Mouse (Mus musculus): Measurements from ENCODE around the gene Gm3448. TPM values are rescaled to one million over a fixed set of nuclear protein-coding genes. Genes with fewer than 3 reads are reported as not detected.
"Not testable (repeated sequence)": the region's sequence is repeated elsewhere in the genome, so short reads cannot be mapped to it uniquely, and the experiment has no call there.

Gm3448 gene
- polyA plus RNA-seq (2012; rRNA removed) (1.4 and 1.7 TPM in 2 replicates), polyA plus RNA-seq (2014; fragmentation: Nextera tagmentation; extraction: Ambion mirVana) (3.6 and 4.0 TPM in 2 replicates)

DNA sequence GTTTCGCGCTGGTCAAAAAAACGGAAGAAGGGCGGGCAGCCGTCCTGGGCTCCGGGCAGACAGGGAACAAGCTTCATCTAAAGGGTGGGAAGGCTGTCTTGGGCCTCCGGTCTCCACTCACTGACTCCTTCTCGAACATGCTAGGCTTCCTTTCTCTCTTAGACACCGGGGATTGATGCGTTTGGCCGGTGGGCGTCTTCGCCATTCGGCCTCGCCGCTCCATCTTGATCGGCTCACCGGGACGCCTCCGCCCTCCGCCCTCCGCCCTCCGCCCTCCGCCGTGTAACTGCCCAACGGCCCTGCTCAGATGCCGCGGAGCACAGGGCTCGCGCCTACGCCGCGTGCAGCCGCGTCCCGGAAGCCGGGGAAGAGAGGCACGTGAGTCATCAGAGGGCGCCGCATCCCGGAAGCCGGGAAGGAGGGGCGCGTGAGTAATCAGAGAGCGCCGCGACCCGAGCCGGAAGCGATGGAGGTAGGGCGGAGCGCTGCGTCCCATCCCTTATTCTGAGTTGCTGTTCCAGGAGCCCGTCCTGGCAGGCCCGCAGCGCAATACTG is at the start of gene Gm3448, which contains the start of the genes Ermard and Tcte3:
Gene Gm3448, minus strand, starts transcription at position 363 of the 555 bp plus-strand sequence.
Gene Ermard, plus strand, starts transcription at position 34 of the 555 bp plus-strand sequence.
Gene Tcte3, minus strand, starts transcription at position 314 of the 555 bp plus-strand sequence.
- H3K9ac ChIP-seq (replicated peaks); H3K4me1 ChIP-seq (replicated peaks; ENCODE audit: control insufficient read depth in 2 of 2, insufficient read depth in 2 of 2, low read length in 1 of 2); H3K4me2 ChIP-seq (ENCODE audit: low read depth); H3K9me3 ChIP-seq (ENCODE audit: control insufficient read depth, low read length); H3K27me3 ChIP-seq (ENCODE audit: control insufficient read depth, insufficient read depth, low read length); H3K4me3 ChIP-seq (ENCODE audit: insufficient read depth in 1 of 2, low read depth in 2 of 2, low read length in 2 of 2); DNase-seq (ENCODE audit: low read depth in 3 of 3, low spot score in 3 of 3); H3K36me3 ChIP-seq (replicated peaks; ENCODE audit: control insufficient read depth, insufficient read depth, low read depth); H3K27ac ChIP-seq: not testable (repeated sequence)
- WGBS (ENCODE audit: insufficient replicate concordance): 0% methylated on average over 7 of the region's 56 CpGs
- peak; percentile 96 for ATAC-seq (ENCODE audit: insufficient read depth)

DNA sequence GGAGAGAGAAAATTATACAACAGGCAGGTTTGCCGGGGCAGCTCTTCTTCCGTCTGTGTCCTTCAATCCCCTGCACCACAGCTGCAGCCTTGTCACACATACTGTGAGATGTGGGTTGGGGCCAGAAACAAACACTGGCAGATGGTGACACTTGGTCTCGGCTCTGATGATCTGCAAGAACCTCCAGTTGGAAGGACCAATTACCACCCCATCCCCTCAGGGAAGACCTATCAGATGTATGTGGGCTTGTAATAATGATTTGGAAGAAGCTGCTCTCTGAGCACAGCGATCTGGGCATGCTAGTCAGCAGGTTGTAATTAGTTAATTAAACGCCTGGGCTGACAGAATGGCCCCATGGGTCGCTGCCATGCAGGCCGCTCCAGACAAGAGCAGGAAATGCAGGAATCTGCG is 47.3 kb upstream of the Gm3448 start:
- no peaks in the 10 kb centered on the region for H3K36me3 ChIP-seq (replicated peaks; ENCODE audit: control insufficient read depth, insufficient read depth, low read depth)
- H3K4me3 ChIP-seq (ENCODE audit: insufficient read depth in 1 of 2, low read depth in 2 of 2, low read length in 2 of 2): no peak overlapping the region
- no peaks in the 10 kb centered on the region for H3K9me3 ChIP-seq (ENCODE audit: control insufficient read depth, low read length)
- peaks cover 19 to 30% of the 10 kb centered on the region in 2 experiments for H3K4me1 ChIP-seq (replicated peaks; ENCODE audit: control insufficient read depth in 2 of 2, insufficient read depth in 2 of 2, low read length in 1 of 2)
- H3K27me3 ChIP-seq (ENCODE audit: control insufficient read depth, insufficient read depth, low read length): no peaks in the 10 kb centered on the region
- H3K9ac ChIP-seq (replicated peaks): no peak overlapping the region
- TF ChIP-seq CTCF (IDR thresholded peaks at IDR 0.05; ENCODE audit: low read depth): no peak
- no peak for TF ChIP-seq EP300 (IDR thresholded peaks at IDR 0.05; ENCODE audit: low read depth)
- no peak overlapping the region for H3K4me2 ChIP-seq (ENCODE audit: low read depth)
- H3K27ac ChIP-seq: no peak overlapping the region
- WGBS (ENCODE audit: insufficient replicate concordance): 39% methylated on average over 8 of the region's 8 CpGs
- DNase-seq (ENCODE audit: low read depth in 3 of 3, low spot score in 3 of 3): no peak
- no peak for ATAC-seq (ENCODE audit: insufficient read depth)

DNA sequence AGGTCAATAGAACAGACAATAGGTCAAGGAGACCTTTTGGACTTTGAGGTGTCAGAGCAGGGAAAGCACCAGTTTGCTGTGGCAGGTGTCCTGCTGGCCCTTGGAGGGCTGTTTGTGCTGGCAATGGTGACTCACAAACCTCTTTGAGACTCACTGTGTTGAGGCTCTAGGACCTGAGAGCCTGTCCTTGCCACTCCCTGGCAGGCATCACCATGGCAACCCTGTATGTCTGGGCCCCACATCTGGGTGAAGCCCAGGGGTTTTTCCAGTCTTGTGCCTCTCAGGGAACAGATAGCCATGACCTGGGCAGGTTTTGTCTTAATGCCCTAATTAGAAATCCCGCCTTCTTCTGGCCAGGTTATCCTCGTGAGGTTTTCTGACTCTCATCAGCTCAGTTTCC is 46.8 kb upstream of the Gm3448 start:
- TF ChIP-seq EP300 (IDR thresholded peaks at IDR 0.05; ENCODE audit: low read depth) (no peak), CTCF (IDR thresholded peaks at IDR 0.05; ENCODE audit: low read depth) (no peak)

DNA sequence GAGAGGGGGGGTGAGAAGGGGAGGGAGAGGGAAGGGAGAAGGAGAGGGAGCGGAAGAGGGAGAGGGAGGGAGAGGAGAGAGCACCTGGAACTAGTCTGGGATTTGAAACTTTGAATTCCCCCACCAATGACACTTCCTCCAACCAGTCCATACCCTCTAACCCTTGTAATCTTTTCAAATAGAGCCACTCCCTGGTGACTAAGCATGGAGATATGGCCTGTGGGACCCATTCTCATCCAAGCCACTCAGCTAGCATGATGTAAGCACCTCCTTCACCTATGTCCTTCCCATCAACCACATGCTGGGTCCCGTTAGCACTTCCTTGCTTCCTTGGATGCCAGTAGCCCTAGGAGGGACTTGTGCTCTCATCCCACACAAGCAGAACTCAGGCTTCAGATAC is 43.7 kb upstream of the Gm3448 start:
- ATAC-seq (ENCODE audit: insufficient read depth) (peak; percentile 53; the same call in 1 of the 2 replicates), DNase-seq (ENCODE audit: low read depth in 3 of 3, low spot score in 3 of 3) (peak; percentile 26 to 38 (median 31))
- Histone ChIP-seq H3K4me2 (ENCODE audit: low read depth) (peak overlapping the region; percentile 50), H3K27me3 (ENCODE audit: control insufficient read depth, insufficient read depth, low read length) (no peaks in the 10 kb centered on the region), H3K36me3 (replicated peaks; ENCODE audit: control insufficient read depth, insufficient read depth, low read depth) (no peaks in the 10 kb centered on the region), H3K9ac (replicated peaks) (no peak overlapping the region), H3K27ac (peak overlapping the region; percentile 63), H3K4me3 (ENCODE audit: insufficient read depth in 1 of 2, low read depth in 2 of 2, low read length in 2 of 2) (no peak overlapping the region), H3K4me1 (replicated peaks; ENCODE audit: control insufficient read depth in 2 of 2, insufficient read depth in 2 of 2, low read length in 1 of 2) (peaks cover 24 to 36% of the 10 kb centered on the region in 2 experiments), H3K9me3 (ENCODE audit: control insufficient read depth, low read length) (no peaks in the 10 kb centered on the region)
- WGBS (ENCODE audit: insufficient replicate concordance): 55% methylated on average over 2 of the region's 2 CpGs
- 0 out of 2 replicates have a peak, but pooled peaks have one; percentile 35 for TF ChIP-seq EP300 (IDR thresholded peaks at IDR 0.05; ENCODE audit: low read depth)
- no peak for TF ChIP-seq CTCF (IDR thresholded peaks at IDR 0.05; ENCODE audit: low read depth)

More for the DNA sequence above, 46.8 kb upstream of the Gm3448 start:
- no peaks in the 10 kb centered on the region for H3K9me3 ChIP-seq (ENCODE audit: control insufficient read depth, low read length)
- no peak overlapping the region for H3K9ac ChIP-seq (replicated peaks)
- 55% methylated on average over 2 of the region's 2 CpGs for WGBS (ENCODE audit: insufficient replicate concordance)
- H3K36me3 ChIP-seq (replicated peaks; ENCODE audit: control insufficient read depth, insufficient read depth, low read depth): no peaks in the 10 kb centered on the region
- no peak overlapping the region for H3K27ac ChIP-seq
- H3K27me3 ChIP-seq (ENCODE audit: control insufficient read depth, insufficient read depth, low read length): no peaks in the 10 kb centered on the region
- DNase-seq (ENCODE audit: low read depth in 3 of 3, low spot score in 3 of 3) (peak in 1 of 3 experiments; percentile 41), ATAC-seq (ENCODE audit: insufficient read depth) (no peak)
- H3K4me2 ChIP-seq (ENCODE audit: low read depth): no peak overlapping the region
- H3K4me3 ChIP-seq (ENCODE audit: insufficient read depth in 1 of 2, low read depth in 2 of 2, low read length in 2 of 2): no peak overlapping the region
- H3K4me1 ChIP-seq (replicated peaks; ENCODE audit: control insufficient read depth in 2 of 2, insufficient read depth in 2 of 2, low read length in 1 of 2): peaks cover 24 to 35% of the 10 kb centered on the region in 2 experiments

DNA sequence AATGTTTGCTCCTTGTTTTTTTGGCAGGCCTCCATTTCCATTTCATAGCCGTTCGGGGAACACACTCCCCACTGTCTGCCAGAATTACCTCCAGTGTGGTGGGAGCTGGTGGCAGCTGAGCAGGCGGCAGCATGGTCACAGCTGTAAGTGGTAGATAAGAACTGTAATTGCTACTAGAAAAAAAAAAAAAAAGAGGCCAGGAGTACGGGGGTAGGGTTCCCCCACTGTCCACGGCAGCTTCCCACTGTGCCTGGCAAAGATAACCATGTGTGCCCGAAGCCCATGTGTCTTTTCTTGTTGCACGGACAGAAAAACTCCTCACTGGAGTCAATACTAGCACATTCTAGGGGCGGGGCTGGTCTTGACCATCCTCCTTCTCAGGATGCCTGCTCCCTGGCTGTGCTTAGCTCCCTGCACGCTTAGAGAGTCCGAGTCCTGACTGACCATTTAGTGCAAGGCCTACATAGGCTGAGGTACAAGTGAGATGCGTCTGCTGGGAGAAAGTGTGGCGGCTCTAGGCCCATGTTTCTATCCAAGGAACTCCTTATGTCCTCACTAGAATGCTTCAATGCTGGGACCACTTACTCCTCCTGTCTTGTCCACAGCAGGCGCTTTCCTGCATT is 43.0 kb upstream of the Gm3448 start:
- peak overlapping the region; percentile 50 for H3K4me2 ChIP-seq (ENCODE audit: low read depth)
- no peaks in the 10 kb centered on the region for H3K36me3 ChIP-seq (replicated peaks; ENCODE audit: control insufficient read depth, insufficient read depth, low read depth)
- H3K4me3 ChIP-seq (ENCODE audit: insufficient read depth in 1 of 2, low read depth in 2 of 2, low read length in 2 of 2): peak overlapping the region in 1 of 2 experiments; percentile 12; a peak in 1 of 4 replicates
- no peaks in the 10 kb centered on the region for H3K27me3 ChIP-seq (ENCODE audit: control insufficient read depth, insufficient read depth, low read length)
- 18% methylated on average over 13 of the region's 13 CpGs for WGBS (ENCODE audit: insufficient replicate concordance)
- peaks cover 24 to 36% of the 10 kb centered on the region in 2 experiments for H3K4me1 ChIP-seq (replicated peaks; ENCODE audit: control insufficient read depth in 2 of 2, insufficient read depth in 2 of 2, low read length in 1 of 2)
- peak overlapping the region; percentile 63 for H3K27ac ChIP-seq
- DNase-seq (ENCODE audit: low read depth in 3 of 3, low spot score in 3 of 3) (peak; percentile 56 to 67 (median 67)), ATAC-seq (ENCODE audit: insufficient read depth) (peak; percentile 92)
- TF ChIP-seq EP300 (IDR thresholded peaks at IDR 0.05; ENCODE audit: low read depth): peak; percentile 87
- TF ChIP-seq CTCF (IDR thresholded peaks at IDR 0.05; ENCODE audit: low read depth): no peak
- no peak overlapping the region; the same call in 1 of the 2 replicates for H3K9ac ChIP-seq (replicated peaks)
- no peaks in the 10 kb centered on the region for H3K9me3 ChIP-seq (ENCODE audit: control insufficient read depth, low read length)

All from liver, embryonic 14.5 days (tissue).